Mouse (Mus musculus) C2C12 (cell line): ENCODE results near the gene Hspb8.

ENCODE experiments used
- CEBPB ChIP-seq: IDR thresholded peaks from one replicate; pipeline ENCODE4 v1.6.1; 2011; ENCODE audit warnings: low read depth, mild to moderate bottlenecking, control low read depth, moderate library complexity
- CTCF ChIP-seq: IDR thresholded peaks from one replicate; pipeline ENCODE4 v1.5.1; 2011; ENCODE audit not compliant: control insufficient read depth, insufficient read depth, insufficient read length
- MAX ChIP-seq: IDR thresholded peaks from one replicate; pipeline ENCODE4 v1.6.1; 2011; ENCODE audit warnings: mild to moderate bottlenecking, control low read depth

GRCm38 (mm10) chr5:116366889-116367682 is 55.6 kb downstream of the Hspb8 start:
- TF ChIP-seq CTCF (no peak), MAX (no peak), CEBPB (no peak)
